Mouse (Mus musculus) NIH3T3 (cell line): ENCODE measurements at regions not wholly inside any gene's neighbourhood (a gene's known extent, or its start where the extent isn't known, plus 50 kb on each side); places are given as distances from the start of the nearest gene placed in this dataset.
"Not testable (repeated sequence)": the region's sequence is repeated elsewhere in the genome, so short reads cannot be mapped to it uniquely, and the experiment has no call there.

Source experiments
- DNase-seq: peaks from one replicate; pipeline ENCODE4 v3.0.0-alpha.2; 2012; ENCODE audit warnings: low read depth

DNA sequence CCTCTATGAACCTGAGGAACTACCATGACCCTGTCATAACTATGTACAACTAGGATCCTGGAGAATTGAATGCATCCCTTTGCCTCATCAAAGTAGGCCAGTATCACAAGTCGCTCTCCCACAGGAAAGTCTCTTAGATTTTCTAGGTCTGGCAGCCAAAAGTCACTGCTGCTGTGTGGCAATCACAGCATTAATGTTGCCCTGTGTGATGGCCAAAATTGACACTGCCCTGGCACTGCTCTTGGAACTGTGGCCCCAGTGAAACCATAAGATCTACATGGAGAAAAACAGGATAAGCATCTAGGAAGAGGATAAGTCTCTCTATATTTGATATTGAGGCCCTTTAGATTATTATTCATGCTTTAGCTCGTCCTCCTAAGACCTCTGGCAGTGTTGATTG lies 465.7 kb downstream of the Adam6a start:
- no peak for DNase-seq

- peak; percentile 63 for DNase-seq
Measured at GRCm38 (mm10) chr12:114012860-114013259, 469.2 kb downstream of the Adam6a start.

GRCm38 (mm10) chr12:114037011-114037410 lies 493.3 kb downstream of the Adam6a start:
- DNase-seq: not testable (repeated sequence)

- DNase-seq: peak; percentile 39
Measured at GRCm38 (mm10) chr12:114047991-114048390, 504.3 kb downstream of the Adam6a start.

- DNase-seq: no peak
Measured at GRCm38 (mm10) chr12:114053341-114053740, 509.6 kb downstream of the Adam6a start.

DNA sequence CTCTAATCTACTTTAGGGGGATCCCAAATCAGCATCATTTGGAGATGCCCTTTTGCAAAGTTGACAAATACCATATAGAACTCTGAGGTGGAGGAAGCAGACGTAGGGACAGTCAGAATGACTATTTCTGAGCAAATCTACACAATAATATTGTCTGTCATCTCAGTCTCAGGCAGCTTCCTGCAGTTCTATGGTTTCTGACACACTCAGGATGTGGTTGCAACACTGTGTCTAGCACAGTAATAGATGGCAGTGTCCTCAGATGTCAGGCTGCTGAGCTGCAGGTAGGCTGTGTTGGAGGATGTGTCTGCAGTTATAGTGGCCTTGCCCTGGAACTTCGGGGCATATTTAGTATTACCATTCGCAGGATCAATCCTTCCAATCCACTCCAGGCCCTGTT lies 515.9 kb downstream of the Adam6a start:
- no peak for DNase-seq

DNA sequence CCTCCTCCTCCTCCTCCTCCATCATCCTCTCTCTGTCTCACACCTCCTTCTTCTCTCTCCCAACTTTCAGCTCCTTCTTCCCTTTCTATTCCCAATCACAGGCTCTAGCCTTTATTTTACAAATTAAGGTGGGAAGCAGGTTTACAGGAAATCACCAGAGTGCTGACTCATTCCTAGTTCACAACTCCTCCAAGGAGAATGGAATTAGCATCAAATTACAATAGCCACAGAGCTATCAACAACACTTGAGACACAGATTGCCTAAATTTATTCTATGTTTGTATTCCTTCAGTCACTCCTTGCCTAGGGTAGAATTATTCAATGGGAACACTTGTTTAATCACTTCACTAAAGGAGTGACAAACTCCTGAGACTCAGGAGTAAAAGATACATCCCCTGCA lies 523.5 kb downstream of the Adam6a start:
- DNase-seq: no peak

- not testable (repeated sequence) for DNase-seq
Measured at GRCm38 (mm10) chr12:114108731-114109130, 565.0 kb downstream of the Adam6a start.

GRCm38 (mm10) chr12:114134897-114135296 lies 591.2 kb downstream of the Adam6a start:
- no peak for DNase-seq

- no peak for DNase-seq
Measured at GRCm38 (mm10) chr12:114148779-114149178, 605.1 kb downstream of the Adam6a start.

DNA sequence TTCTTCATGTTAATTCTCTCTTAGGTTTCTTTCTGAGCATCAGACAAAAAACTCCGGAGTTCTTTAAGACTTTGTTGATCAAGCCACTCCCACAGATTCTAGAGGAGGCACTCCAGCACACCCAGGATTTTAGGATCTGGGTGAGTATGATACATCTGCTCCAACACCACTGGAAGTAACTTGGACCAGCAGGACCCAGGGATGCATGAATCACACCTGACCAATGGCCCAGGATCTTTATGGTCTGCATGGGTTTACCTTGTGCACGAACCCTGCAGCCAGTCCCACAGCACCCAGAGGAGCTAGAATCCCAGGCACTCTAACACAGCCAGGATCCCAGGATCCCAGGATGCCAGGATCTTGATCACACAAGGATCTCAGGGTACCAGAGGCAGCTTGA lies 628.6 kb downstream of the Adam6a start:
- DNase-seq: no peak

DNA sequence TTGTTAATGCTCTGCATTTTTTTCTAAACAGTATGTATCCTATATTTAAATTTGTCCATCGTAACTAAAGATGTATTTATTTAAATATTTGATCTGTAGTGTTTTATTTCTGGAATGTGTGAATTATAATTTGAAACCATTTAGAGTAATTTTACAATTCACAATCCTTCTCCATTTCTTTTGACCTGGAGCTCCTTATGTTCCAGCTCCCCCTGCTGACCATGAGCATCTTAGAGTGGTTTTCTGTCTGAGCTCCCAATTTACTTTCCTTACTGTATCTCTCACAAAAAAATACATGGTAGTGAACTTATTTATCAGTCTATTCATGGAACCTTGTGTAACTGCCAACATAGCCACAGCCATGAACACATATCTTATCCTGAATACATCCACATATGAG lies 655.8 kb downstream of the Adam6a start:
- DNase-seq: peak; percentile 4

- no peak for DNase-seq
Measured at GRCm38 (mm10) chr12:114222541-114222940, 678.8 kb downstream of the Adam6a start.
